In genomic region chr6:99019266-99019665, GRCm38 (mm10) we compare ENCODE assay signal across 8 mouse cellular contexts.
A peak's percentile ranks its signal among the peaks of the same experiment; 100 is the strongest.
DNase-seq lines count a peak whose midpoint lies in the region; ATAC-seq and TF ChIP-seq lines count a peak whose summit lies in the region.

No protein-coding gene starts in this region.

- H3K4me2 ChIP-seq in heart, embryonic 15.5 days: peak overlapping the region; percentile 26; the same call in 1 of the 2 replicates
- H3K4me2 ChIP-seq in lung, postnatal 0 days (replicated peaks; ENCODE audit: low read depth, low read length): no peak overlapping the region
- peak overlapping the region; percentile 26 for H3K4me2 ChIP-seq in neural tube, embryonic 13.5 days

- no peaks in the 10 kb centered on the region for H3K27me3 ChIP-seq in heart, embryonic 15.5 days
- H3K27me3 ChIP-seq in lung, postnatal 0 days (replicated peaks; ENCODE audit: insufficient read depth, low read length): no peaks in the 10 kb centered on the region
- peaks cover 43% of the 10 kb centered on the region for H3K27me3 ChIP-seq in neural tube, embryonic 13.5 days

- peaks cover 27% of the 10 kb centered on the region for H3K4me1 ChIP-seq in heart, embryonic 15.5 days (replicated peaks)
- H3K4me1 ChIP-seq in lung, postnatal 0 days (ENCODE audit: insufficient read depth, low read depth, low read length): no peaks in the 10 kb centered on the region
- peaks cover 62% of the 10 kb centered on the region for H3K4me1 ChIP-seq in neural tube, embryonic 13.5 days (replicated peaks)

- no peak overlapping the region for H3K4me3 ChIP-seq in heart, embryonic 15.5 days
- H3K4me3 ChIP-seq in lung, postnatal 0 days (ENCODE audit: low read depth, low read length): no peak overlapping the region
- H3K4me3 ChIP-seq in neural tube, embryonic 13.5 days: no peak overlapping the region

- no peak for TF ChIP-seq CTCF in lung, postnatal 0 days (IDR thresholded peaks at IDR 0.05)

- peaks cover 9% of the 10 kb centered on the region; the same call in 1 of the 2 replicates for H3K36me3 ChIP-seq in heart, embryonic 15.5 days
- H3K36me3 ChIP-seq in lung, postnatal 0 days (ENCODE audit: insufficient read depth, low read length): peaks cover 18% of the 10 kb centered on the region; the same call in 1 of the 2 replicates
- H3K36me3 ChIP-seq in neural tube, embryonic 13.5 days: no peaks in the 10 kb centered on the region

- H3K27ac ChIP-seq in heart, embryonic 15.5 days: peak overlapping the region; percentile 68
- no peak overlapping the region for H3K27ac ChIP-seq in lung, postnatal 0 days (ENCODE audit: low read length)
- peak overlapping the region; percentile 54; the same call in 1 of the 2 replicates for H3K27ac ChIP-seq in neural tube, embryonic 13.5 days (replicated peaks)

- H3K9me3 ChIP-seq in heart, embryonic 15.5 days (replicated peaks): no peaks in the 10 kb centered on the region
- no peaks in the 10 kb centered on the region for H3K9me3 ChIP-seq in lung, postnatal 0 days (ENCODE audit: low read length)
- no peaks in the 10 kb centered on the region for H3K9me3 ChIP-seq in neural tube, embryonic 13.5 days

- no peak for ATAC-seq in heart, embryonic 15.5 days (replicated peaks; ENCODE audit: insufficient number of reproducible peaks, insufficient read depth, low FRiP score, low read depth)
- ATAC-seq in lung, postnatal 0 days: peak; percentile 82
- ATAC-seq in neural tube, embryonic 13.5 days (ENCODE audit: low read depth): peak; percentile 64; the same call in 1 of the 2 replicates

- no peak for TF ChIP-seq EP300 in lung, postnatal 0 days (IDR thresholded peaks at IDR 0.05)

- intact Hi-C loops in heart, postnatal 36 days (cut with DNase I): no loop called here

- DNase-seq in heart, postnatal 36 days: no peak
- peak; percentile 69 for DNase-seq in lung, postnatal 0 days (ENCODE audit: low spot score)
- no peak for DNase-seq in lung, postnatal 25 days (ENCODE audit: low spot score)
- DNase-seq in embryo, embryonic 10 days (ENCODE audit: low spot score): peak; percentile 64
- no peak for DNase-seq in frontal cortex, postnatal 14 days (ENCODE audit: low spot score in 2 of 2)
- DNase-seq in layer of hippocampus, postnatal 25 days (ENCODE audit: extremely low spot score in 1 of 2, low spot score in 1 of 2): no peak

- no peak overlapping the region for H3K9ac ChIP-seq in heart, embryonic 15.5 days
- H3K9ac ChIP-seq in lung, postnatal 0 days (replicated peaks; ENCODE audit: low read depth): no peak overlapping the region
- H3K9ac ChIP-seq in neural tube, embryonic 13.5 days: no peak overlapping the region

- WGBS in heart, embryonic 15.5 days: 36% methylated on average over 9 of the region's 9 CpGs
- 34% methylated on average over 9 of the region's 9 CpGs for WGBS in lung, postnatal 0 days
- 11% methylated on average over 9 of the region's 9 CpGs for WGBS in neural tube, embryonic 13.5 days

Comparison
In these comparisons a context has a peak if more than half of its experiments do, and no peak if none do; other contexts are left out.
1. DNase-seq: peak in lung, postnatal 0 days (single experiment) and embryo, embryonic 10 days (single experiment); none in heart, postnatal 36 days (0 of 2), lung, postnatal 25 days (single experiment), frontal cortex, postnatal 14 days (0 of 2) and layer of hippocampus, postnatal 25 days (0 of 2).